Mouse (Mus musculus) gastrocnemius, adult 8-10 months (tissue): ENCODE data around the gene Dusp3. TPM values are rescaled to one million over a fixed set of nuclear protein-coding genes. Genes with fewer than 3 reads are reported as not detected.

Experiments used
- DNase-seq, 2 experiments: peaks; one replicate each; pipeline ENCODE4 v3.0.0; 2022; ENCODE audit warnings: low spot score in 2 of 2
- total RNA-seq, 4 experiments: library from RNA; stranded (reverse); gene quantifications; 2 replicates each; pipeline ENCODE4 v1.2.4; 2022

Gene Dusp3
- total RNA-seq, result 100 to 1,000 TPM; 134 to 209 (median 172) TPM

DNA sequence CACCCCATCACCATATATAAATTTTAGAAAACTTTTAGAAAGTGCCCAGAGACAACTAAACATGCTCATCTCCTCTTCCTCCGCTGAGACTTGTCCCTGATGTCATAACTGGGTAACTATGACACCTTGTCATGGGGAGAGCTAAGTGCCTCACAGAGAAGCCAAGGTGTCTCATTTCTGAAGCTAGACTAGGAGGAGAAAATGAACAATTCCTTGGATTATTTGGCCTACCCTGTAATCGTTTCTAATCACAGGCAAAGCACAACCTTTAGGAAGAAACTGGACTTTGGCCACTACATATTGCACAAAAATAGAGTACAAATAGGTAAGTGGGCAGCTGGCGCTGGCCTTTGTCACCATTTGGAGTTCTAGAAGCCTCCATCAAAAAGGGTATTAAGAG, at the start of gene Dusp3:
Gene Dusp3 (minus strand): TSS at position 101 of the 400 bp plus-strand sequence.
- DNase-seq, result no peak

DNA sequence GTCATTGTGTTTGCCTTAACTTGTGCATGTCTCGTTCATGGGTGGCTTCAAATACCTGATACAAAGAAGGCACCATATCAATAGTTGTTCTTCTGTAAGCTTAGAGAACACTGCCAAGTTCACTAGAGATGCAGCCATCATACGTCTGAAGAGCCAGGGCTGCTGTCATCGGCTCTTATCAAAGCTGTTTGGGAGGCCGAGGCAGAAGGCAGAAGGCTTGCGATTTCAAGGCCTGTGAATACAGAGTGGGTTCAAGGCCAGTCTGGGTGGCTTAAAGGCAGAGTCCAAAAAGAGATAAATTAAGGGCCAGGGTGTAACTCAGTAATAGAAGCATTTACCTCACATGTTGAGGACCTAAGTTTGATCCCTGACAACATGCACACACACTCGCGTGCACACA, 49.5 kb upstream of the Dusp3 start:
- no peak for DNase-seq

DNA sequence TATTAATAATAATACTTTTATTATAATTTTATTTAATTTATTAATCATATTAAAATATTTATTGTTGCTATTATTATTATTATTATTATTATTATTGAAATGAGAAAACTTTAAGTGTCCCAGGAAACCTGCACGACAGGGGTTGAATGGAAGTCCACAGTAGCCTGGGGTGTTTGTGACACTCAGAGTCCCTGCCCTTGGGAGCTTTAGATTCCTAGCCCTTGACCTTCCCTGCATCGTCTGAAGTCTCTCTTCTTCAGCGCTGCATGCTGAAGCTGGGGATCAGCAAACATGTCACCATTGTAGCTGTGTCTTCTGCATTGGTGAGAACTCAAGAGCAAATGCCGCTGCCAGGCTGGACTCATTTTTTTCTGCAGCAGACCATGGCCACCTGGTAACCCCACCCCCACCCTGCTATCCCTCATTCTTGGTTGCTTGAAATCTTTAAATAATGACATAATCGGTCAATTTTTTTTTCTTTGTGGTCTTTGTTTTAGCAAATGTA, 48.7 kb upstream of the Dusp3 start:
- no peak for DNase-seq

DNA sequence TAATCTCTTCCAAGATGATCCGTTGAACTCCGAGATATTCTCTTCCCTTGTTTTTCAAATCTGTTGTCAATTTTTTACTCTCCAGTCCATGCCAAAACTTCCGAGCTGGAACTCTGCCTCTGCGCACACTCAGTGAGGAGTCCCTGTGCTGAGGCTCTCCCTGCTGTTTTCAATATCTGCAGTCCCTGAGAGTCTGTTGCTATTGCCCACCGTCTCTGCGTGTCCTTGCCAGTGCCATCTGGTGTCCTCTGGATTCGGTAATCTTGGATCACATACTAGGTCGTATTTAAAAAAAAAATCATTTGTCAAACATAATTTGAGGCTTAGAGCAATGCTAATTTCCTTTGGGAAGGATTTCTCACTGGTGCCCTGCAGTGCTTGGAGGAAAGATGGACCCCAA, 48.1 kb upstream of the Dusp3 start:
- no peak for DNase-seq

DNA sequence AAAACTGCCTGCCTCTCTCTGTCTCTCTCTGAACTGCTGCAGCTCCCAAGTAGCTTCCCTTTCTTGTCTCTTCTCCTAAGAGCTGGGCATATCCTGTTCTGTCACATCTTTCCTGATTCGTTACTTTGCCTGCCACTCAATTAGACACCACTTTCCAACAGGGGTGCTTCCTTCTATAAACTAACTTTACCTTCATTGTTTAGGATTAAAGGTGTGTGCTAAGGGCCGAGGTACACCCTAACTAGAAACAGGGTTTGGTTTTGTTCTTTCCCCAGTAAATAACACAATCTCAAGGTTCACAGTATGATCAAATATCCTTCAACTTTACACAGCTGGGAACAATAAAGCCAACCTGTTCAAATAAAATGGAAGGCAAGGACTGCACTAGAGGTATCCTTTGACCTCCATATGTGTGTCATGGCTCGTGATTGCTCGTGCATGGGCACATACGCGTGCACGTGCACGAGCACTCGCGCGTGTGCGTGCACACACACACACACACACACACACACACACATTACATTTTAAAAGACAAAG, 46.3 kb upstream of the Dusp3 start:
- no peak for DNase-seq

DNA sequence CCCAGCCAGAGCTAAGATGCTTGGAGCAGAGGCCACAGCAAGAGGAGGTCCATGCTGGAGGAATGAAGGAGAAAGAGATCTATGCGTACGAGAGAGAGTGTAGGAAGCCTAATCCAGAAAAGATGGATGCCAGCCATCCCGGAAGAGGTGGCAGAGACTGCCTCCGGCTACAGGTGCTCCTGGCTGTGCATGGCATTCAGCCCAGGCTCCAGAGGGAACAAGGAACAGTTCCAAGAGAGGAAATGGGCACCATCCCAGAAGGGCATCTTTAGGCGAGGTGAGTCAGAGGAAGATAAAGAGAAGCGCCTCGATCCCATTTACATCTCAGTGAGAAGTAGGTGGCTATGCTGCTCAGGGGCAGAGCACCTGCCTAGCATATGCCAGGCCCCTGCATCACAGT, 44.3 kb upstream of the Dusp3 start:
- DNase-seq, result no peak

DNA sequence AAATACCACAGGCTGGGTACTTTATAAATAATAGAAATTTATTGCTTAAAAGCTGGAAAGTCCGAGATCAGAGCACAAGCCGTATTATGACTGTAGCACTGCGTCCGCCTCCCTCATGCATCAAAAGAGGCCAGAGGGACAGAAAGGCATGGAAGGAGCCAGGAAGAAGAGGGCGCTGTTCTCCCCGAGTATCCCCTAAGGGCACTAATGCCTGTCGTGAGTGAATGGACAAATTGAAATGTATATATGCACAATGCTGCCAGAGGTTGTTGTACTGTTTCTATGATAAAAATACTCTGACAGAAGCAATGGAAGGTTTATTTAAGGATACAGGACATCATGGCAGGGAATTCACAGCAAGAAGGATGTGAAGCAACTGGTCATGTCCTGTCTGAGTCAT, 43.2 kb upstream of the Dusp3 start:
- DNase-seq, result no peak

DNA sequence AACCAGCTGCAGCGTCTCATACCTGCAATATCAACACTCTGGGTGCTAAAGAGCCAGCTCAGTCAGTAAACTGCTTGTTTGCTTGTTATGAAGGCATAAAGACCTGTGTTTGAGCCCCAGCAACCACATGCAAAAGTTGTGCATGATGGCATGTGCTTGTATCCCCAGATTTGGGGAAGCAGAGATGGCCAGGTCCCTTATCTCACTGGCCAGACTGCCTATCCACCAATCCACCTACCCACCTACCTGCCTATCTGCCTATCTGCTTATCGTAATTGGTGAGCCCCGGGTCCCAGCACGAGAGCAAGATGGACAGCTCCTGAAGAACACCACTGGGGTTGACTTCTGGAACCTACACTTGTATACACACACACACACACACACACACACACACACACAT, 42.5 kb upstream of the Dusp3 start:
- DNase-seq, result no peak

DNA sequence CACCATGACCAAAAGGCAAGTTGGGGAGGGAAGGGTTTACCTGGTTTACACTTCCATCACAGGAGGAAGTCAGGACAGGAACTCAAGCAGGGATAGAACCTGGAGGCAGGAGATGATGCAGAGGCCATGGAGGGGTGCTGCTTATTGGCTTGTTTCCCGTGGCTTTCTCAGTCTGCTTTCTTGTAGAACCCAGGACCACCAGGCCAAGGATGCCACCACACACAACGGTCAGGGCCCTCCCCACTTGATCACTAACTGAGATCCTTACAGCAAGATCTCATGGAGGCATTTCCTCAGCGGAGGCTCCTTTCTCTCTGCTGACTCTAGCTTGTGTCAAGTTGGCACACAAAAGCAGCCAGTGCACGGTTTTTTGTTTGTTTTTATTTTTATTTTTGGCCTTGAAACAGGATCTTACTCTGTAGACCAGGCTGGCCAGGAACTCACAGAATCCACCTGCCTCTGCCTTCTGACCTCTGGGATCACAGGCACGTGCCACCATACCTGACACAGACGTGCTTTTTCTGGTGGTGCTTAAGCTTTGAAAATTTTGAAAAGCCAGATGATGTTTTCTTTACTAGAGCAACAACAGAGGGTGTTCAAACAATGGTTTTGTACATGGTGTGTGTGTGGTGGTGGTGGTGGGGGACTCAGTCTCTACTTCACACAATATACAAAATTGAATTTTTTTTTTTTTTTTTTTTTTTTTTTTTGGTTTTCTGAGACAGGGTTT, 41.4 kb upstream of the Dusp3 start, which contains the start of gene Mpp3:
Gene Mpp3 (minus strand): TSS at position 375 of the 730 bp plus-strand sequence.
- DNase-seq, result no peak

DNA sequence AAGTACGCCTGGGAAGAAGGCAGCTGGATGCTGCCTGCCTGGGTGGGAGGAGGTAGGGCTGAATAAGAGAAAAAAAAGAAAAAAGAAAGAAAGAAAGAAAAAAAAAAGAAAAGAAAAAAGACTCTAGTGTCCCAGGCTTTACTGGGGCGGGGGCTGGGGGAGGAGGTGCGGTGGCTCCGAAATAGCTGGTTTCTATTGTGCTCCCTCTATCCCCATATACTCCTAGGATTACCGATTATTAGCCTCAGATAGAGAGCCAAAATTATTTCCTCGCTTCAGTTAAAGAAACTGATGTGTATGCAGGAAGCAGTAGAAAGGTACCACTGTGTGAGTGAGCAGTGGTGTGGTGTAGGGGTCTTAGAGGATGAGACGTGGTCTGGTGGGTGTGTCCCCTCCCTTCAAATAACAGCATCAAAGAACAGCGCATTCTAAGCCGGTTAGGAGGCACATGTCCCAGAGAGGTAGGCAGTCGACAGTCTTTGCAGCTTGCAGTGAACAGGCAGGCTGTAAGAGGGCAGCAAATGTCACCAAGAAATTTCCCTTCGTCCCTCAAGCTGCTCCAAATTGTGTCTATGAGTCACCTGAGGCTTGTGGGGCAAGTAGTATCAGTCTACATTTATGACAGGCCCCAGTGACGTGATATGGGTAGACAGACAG, 40.7 kb upstream of the Dusp3 start:
- DNase-seq, result no peak

DNA sequence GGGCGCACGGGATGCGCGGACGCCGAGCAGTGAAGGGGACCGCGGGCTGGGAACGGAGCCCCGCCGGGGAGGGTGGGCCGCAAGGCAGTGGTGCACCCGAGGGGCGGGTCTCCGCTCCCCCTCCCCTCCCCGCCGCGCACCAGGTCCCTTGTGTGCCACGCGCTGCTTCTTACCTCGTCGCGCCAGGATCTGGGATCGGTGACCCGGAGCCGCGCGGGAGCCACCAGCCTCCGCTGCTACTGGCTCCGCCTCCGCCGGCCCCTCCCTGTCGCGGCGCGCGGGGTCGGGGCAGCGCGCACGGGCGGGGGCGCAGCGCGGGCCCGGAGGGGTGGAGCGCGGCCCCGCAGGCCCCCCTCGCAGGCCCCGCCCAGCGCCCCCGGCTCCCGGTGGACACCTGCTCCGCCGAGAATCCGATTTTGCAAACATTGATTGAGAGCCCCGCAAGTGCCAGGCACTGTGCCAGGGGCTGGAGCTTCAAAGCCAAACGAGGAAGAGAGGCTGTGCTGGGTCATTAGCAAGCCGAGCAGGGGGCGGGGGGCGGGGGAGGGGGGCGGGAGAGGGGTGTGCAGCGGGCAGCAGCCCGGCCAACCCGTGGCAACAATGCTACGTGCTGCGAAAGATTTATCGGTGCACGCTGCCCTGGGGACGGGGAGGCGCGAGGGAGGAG, 40.0 kb upstream of the Dusp3 start:
- DNase-seq, result peak; percentile 42 to 62

DNA sequence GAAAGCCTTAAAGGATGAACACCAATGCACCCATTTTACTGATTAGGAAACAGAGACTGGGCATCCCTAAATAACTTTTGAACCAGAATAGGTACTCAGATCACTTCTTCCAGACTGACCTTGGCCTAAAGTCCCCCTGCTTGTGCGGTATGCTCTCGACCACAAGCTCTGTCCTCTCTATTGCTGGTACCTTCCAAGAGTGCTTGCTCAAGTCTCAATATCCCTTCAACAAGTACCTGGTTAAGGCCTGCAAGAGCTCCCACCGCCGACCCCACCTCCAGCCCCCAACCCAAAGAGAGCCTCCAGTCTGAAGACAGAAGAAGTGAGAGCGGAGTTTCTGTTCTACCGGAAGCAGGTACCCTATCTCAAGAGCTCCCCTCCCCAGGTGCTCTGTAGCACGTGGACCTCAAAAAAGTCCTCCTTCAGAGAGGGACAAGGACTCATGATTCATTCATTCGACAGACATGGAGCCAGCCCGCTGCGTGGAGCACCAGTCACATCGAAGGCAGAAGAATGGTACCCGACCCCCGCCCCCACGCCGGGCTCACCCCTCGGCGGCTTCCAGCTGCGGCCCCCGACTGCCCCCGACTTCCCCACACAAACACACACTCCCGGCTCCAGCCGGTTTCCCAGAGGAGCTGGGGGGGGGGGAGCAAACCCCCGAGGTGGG, 39.3 kb upstream of the Dusp3 start:
- no peak for DNase-seq

DNA sequence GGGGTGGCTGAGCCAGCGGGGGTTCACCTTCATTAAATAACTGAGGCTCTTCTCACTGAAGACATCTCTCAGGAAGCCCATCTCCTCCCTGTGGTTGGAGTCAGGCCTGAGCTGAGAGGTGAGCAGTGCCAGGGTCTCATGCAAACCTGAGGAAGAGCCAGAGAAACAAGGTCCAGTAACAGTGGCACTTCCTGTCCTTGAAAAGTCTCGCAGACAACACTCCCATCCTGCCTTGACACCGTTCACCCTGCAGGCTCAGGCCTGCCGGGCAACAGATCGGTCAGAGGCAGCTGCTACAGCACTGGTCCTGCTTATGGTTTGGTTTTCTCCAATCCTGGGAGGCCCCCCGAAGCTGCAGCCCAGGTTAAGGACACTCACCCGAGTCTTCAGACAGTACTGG, 38.5 kb upstream of the Dusp3 start:
- no peak for DNase-seq

DNA sequence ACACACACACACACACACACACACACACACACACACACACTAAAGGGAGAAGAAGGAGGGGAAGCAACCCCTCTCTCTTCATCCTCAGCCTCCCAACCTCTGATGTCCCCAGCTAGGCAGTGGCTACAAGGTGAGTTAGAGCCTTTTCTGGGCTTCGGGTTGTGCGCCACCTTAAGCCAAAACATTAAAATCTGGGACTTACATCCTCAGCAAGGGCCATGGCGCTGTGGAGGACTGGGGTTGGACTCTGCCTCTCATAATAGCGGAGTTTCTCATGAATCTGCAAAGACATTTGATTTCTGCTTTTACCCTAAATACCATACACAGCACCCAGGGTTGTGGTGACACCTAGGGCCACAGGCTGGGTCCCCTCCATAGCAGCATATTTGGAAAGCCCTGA, 38.1 kb upstream of the Dusp3 start:
- no peak for DNase-seq

DNA sequence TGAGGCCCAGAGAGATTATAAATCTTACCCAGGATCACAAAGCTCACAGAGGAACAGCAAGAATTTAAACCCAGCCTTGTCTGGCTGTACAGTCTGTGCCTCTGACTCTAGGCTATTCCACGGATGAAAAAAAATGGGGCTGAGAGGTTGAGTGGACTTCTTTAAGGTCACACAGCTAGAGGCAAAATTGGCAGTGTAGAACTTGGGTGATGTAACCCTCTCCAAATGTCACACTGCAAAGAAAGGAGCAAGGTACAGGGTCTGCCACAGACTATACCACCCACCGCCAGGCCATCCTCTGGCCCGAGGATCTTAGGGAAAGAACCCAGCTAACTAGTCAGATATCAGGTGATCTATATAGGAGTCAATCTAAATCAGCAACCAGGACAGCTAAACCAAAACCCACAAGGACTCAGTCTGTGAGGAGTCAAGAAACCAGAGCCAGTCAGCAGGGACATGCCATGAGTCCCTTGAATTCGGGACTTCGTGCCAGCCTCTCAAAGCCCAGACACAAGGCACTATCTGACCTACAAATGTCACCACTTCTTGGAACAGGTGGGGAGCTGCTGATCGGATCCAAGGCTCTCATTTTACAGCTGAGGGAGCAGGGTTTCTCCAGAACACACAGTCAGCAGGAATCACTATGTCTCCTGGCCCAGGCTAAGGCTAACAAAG, 37.4 kb upstream of the Dusp3 start:
- peak; percentile 74 to 82 for DNase-seq

DNA sequence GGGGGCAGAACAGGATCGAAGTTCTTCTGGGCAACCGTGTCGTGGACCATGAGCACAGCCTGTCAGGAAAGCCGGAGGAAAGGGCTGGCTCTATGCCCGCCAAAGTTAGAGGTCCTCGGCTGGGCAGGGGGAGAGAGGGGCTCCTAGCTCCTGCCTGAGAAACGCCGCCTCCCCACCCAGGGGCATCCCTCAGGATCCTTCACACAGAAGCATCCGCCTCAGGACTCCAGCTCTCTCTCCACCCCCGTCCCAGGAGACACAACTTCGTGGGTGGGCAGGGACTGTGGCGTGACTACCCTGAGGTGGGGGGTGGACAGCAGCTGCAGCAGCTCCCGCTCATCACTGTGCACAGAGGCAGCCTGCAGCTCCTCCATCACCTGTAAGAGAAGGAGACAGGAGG, 36.6 kb upstream of the Dusp3 start:
- no peak for DNase-seq

DNA sequence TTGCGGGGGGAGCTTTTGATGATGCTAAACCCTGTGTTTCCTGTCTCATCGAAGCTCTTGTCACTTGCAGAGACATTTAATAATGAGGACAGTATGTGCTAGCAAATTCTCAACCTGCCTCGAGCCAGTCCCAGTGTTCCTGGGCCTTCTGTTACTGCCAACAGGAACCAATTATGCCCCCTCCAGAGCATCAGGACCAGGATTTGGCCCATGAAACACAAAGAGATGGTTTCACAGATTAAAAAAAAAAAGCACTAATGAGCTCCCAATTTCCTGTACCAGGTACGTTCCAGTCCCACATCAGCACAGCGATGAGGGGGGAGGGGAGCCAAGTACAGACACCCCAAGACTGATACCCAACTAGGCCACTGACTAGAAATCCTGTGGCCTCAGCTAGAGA, 34.4 kb upstream of the Dusp3 start:
- DNase-seq, result no peak

DNA sequence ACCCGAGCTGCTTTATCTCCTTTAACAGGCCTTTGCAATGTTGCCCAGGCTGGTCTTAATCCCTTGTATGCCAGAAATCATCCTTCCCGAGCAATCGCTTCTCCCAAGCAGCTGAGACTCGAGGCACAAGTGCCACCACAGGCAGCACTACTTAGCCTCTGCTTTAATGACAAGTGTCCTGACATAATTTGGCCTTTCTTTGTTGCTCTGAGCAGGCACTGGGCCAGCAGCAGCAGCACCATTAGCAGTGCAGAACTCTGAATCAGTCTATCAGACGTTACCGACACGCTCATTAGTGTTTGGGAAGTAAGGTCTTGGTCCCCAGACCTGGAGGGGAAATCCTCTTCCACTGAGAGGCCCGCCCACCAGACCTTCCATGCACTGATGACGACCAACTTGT, 32.9 kb upstream of the Dusp3 start:
- no peak for DNase-seq

DNA sequence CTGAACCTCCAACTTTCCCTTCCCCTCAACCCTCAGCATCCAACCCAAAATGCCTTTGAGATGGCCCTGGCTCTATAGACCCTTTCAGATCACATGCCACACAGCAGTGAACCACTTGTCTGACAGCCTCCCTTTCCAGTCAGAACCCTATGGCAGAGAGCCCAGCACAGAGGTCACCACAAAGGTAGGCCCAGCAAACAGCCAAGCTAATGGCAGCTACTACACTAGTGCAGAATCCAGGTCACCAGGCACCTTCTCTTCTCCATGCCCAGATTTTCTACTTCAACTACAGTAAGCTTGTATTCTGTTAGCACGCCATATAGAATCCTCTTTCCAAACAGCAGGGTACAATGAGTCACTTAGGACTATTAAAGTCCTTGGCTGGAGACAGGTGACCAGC, 29.3 kb upstream of the Dusp3 start:
- DNase-seq, result peak in 1 of 2 experiments; percentile 33

DNA sequence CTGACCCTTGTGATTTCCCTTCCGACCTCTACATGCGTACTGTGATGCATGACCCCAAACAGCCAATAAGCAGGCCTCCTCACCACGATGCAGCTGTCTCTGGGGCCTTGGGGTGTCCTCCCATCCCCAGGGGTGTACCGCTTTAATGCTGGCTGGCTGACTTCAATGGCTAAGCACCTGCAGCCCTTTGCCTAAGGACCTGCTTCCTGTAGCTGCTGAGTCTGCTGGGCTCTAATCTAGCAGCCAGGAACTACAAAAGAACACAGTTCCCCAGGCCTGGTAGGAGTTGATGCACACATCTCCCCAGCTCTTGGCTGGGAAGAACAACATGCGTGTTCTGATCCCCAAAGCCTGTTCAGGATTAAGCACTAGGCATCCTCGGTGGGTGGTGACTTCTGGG, 28.7 kb upstream of the Dusp3 start:
- no peak for DNase-seq

DNA sequence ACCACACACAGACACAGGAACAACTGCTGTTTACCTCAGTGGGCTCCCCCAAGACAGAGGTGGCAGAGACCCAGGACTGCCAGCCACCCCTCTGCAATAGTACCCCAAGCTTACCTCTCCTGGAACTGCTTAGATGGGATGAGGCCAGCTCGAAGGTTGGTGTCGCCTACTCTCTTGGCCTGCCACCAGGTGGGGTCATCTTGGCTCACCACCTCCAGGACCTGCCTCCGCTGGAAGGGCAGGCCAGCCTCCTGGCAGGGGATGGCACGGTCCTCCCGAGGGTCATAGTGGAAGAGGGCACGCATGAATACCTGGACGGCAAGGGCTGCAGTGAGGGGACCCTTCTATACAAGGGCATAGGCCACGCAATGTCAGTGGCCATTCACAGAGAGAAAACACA, 26.4 kb upstream of the Dusp3 start:
- DNase-seq, result no peak
